In genomic region chr1:74858171-74858719, GRCm38 (mm10) we compare ENCODE assay signal across 9 mouse cellular contexts. TPM values are rescaled to one million over a fixed set of nuclear protein-coding genes. Genes with fewer than 3 reads are reported as not detected.
A peak's percentile ranks its signal among the peaks of the same experiment; 100 is the strongest.
DNase-seq lines count a peak whose midpoint lies in the region; ATAC-seq and TF ChIP-seq lines count a peak whose summit lies in the region.
"Had no signal": no experiment of that assay in that cellular context is flagged by ENCODE, and none has a peak within 500 bp of the region (broad histone marks: within the 10 kb centered on the region; RNA-seq: fewer than 3 reads in every experiment).

No protein-coding gene starts in this region.

- H3K36me3 ChIP-seq in kidney, adult 2 months (ENCODE audit: control insufficient read depth, insufficient read depth, low read length): no peaks in the 10 kb centered on the region
- no peaks in the 10 kb centered on the region for H3K36me3 ChIP-seq in limb, embryonic 10.5 days
- no peaks in the 10 kb centered on the region for H3K36me3 ChIP-seq in midbrain, embryonic 15.5 days (replicated peaks)
- no peaks in the 10 kb centered on the region for H3K36me3 ChIP-seq in stomach, postnatal 0 days (ENCODE audit: control insufficient read depth, insufficient read depth, low read length)

- peaks cover 16% of the 10 kb centered on the region for H3K27me3 ChIP-seq in kidney, adult 2 months (replicated peaks; ENCODE audit: control insufficient read depth, insufficient read depth, low read length)
- peaks cover 83% of the 10 kb centered on the region for H3K27me3 ChIP-seq in limb, embryonic 10.5 days (ENCODE audit: low read depth, poor library complexity, severe bottlenecking)
- no peaks in the 10 kb centered on the region for H3K27me3 ChIP-seq in midbrain, embryonic 15.5 days (replicated peaks)
- peaks cover 22% of the 10 kb centered on the region for H3K27me3 ChIP-seq in stomach, postnatal 0 days (ENCODE audit: control insufficient read depth, insufficient read depth, low read length)

- peak overlapping the region; percentile 92 for H3K4me2 ChIP-seq in midbrain, embryonic 15.5 days
- peak overlapping the region; percentile 40 for H3K4me2 ChIP-seq in stomach, postnatal 0 days (replicated peaks; ENCODE audit: low read depth)

- H3K4me3 ChIP-seq in kidney, adult 2 months (ENCODE audit: insufficient read depth, low read depth, low read length): no peak overlapping the region
- H3K4me3 ChIP-seq in limb, embryonic 10.5 days: peak overlapping the region; percentile 38
- H3K4me3 ChIP-seq in midbrain, embryonic 15.5 days: peak overlapping the region; percentile 73
- peak overlapping the region; percentile 19; the same call in 1 of the 2 replicates for H3K4me3 ChIP-seq in stomach, postnatal 0 days (ENCODE audit: low read depth, low read length)

- WGBS in kidney, adult 2 months: 1% methylated on average over 29 of the region's 29 CpGs
- WGBS in limb, embryonic 10.5 days: under 1% methylated on average over 29 of the region's 29 CpGs
- WGBS in midbrain, embryonic 15.5 days: under 1% methylated on average over 29 of the region's 29 CpGs
- WGBS in stomach, postnatal 0 days: under 1% methylated on average over 29 of the region's 29 CpGs

- no peak overlapping the region for H3K27ac ChIP-seq in kidney, adult 2 months (ENCODE audit: insufficient read depth, low read depth, low read length)
- no peak overlapping the region for H3K27ac ChIP-seq in limb, embryonic 10.5 days
- H3K27ac ChIP-seq in midbrain, embryonic 15.5 days: peak overlapping the region; percentile 80
- no peak overlapping the region for H3K27ac ChIP-seq in stomach, postnatal 0 days (replicated peaks)

- no peak for TF ChIP-seq EP300 in stomach, postnatal 0 days (optimal IDR thresholded peaks at IDR 0.05)

- TF ChIP-seq CTCF in kidney, adult 2 months (conservative IDR thresholded peaks at IDR 0.05; ENCODE audit: insufficient read depth, insufficient read length, low read depth, low read length): no peak
- no peak for TF ChIP-seq CTCF in stomach, postnatal 0 days (IDR thresholded peaks at IDR 0.05; ENCODE audit: low read depth)

- H3K9ac ChIP-seq in midbrain, embryonic 15.5 days: peak overlapping the region; percentile 91
- H3K9ac ChIP-seq in stomach, postnatal 0 days (ENCODE audit: low read length): no peak overlapping the region; the same call in 1 of the 2 replicates

- H3K4me1 ChIP-seq in kidney, adult 2 months (ENCODE audit: control insufficient read depth, insufficient read depth, low read length): peaks cover 4% of the 10 kb centered on the region; the same call in 1 of the 2 replicates
- peaks cover 34% of the 10 kb centered on the region for H3K4me1 ChIP-seq in limb, embryonic 10.5 days
- peaks cover 49% of the 10 kb centered on the region for H3K4me1 ChIP-seq in midbrain, embryonic 15.5 days
- 0 out of 2 replicates have a peak, but pooled peaks cover 2% of the 10 kb centered on the region for H3K4me1 ChIP-seq in stomach, postnatal 0 days (replicated peaks; ENCODE audit: control insufficient read depth, insufficient read depth)

- no peak for ATAC-seq in CD4-positive, CD25-positive, alpha-beta regulatory T cell, adult 4 months
- peak; percentile 69 for ATAC-seq in midbrain, embryonic 15.5 days (replicated peaks)
- ATAC-seq in stomach, postnatal 0 days (ENCODE audit: low FRiP score, low TSS enrichment): peak; percentile 41; the same call in 1 of the 2 replicates

- peak; percentile 23 for DNase-seq in CD4-positive, CD25-positive, alpha-beta regulatory T cell, adult 2 months (ENCODE audit: low read depth, low spot score)
- peak; percentile 86 for DNase-seq in embryo, embryonic 11 days
- DNase-seq in heart, adult 18-20 months: peak; percentile 28 to 69
- DNase-seq in kidney, adult 2 months: peak; percentile 43
- peak; percentile 79 for DNase-seq in limb, embryonic 10.5 days (ENCODE audit: low spot score)
- peak; percentile 62 for DNase-seq in stomach, postnatal 0 days (ENCODE audit: low spot score)

- no peaks in the 10 kb centered on the region for H3K9me3 ChIP-seq in limb, embryonic 10.5 days (replicated peaks)
- no peaks in the 10 kb centered on the region for H3K9me3 ChIP-seq in midbrain, embryonic 15.5 days
- no peaks in the 10 kb centered on the region for H3K9me3 ChIP-seq in stomach, postnatal 0 days (ENCODE audit: control insufficient read depth, low read length)

- no peak for TF ChIP-seq POLR2A in kidney, adult 2 months (IDR thresholded peaks at IDR 0.05; ENCODE audit: low read depth, low read length)

RNA-seq across cellular contexts. Expression of gene Cdk5r2, which starts 3.5 kb away (rescaled TPM):
- polyA plus RNA-seq in CD4-positive, CD25-positive, alpha-beta regulatory T cell, adult 4 months (2017; shearing (Covaris generic)): not detected
- not detected for total RNA-seq in heart, adult 18-20 months (2021)
- polyA plus RNA-seq in kidney, adult 2 months (2012; rRNA removed): 0.14 and 0.31 TPM in 2 replicates
- not detected in 2 replicates for polyA plus RNA-seq in limb, embryonic 10.5 days (2016; fragmentation: Nextera tagmentation; extraction: Ambion mirVana)
- polyA plus RNA-seq in midbrain, embryonic 15.5 days (2015; fragmentation: Nextera tagmentation; extraction: Ambion mirVana): 9.1 and 9.7 TPM in 2 replicates
- 0.12 and 0.19 TPM in 2 replicates for polyA plus RNA-seq in stomach, postnatal 0 days (2015; fragmentation: Nextera tagmentation; extraction: Ambion mirVana)
- total RNA-seq: liver, adult 2 months had no signal
- polyA plus RNA-seq: liver, adult 2 months had no signal

RNA-seq across cellular contexts. Expression of gene Fev, which starts 27.0 kb away (rescaled TPM):
- polyA plus RNA-seq in CD4-positive, CD25-positive, alpha-beta regulatory T cell, adult 4 months (2017; shearing (Covaris generic)): not detected
- not detected for total RNA-seq in heart, adult 18-20 months (2021)
- not detected in 2 replicates for polyA plus RNA-seq in kidney, adult 2 months (2012; rRNA removed)
- polyA plus RNA-seq in limb, embryonic 10.5 days (2016; fragmentation: Nextera tagmentation; extraction: Ambion mirVana): not detected in 2 replicates
- polyA plus RNA-seq in midbrain, embryonic 15.5 days (2015; fragmentation: Nextera tagmentation; extraction: Ambion mirVana): 1.8 TPM in 2 replicates
- polyA plus RNA-seq in stomach, postnatal 0 days (2015; fragmentation: Nextera tagmentation; extraction: Ambion mirVana): 0.22 and 0.31 TPM in 2 replicates
- total RNA-seq: liver, adult 2 months had no signal
- polyA plus RNA-seq: liver, adult 2 months had no signal

RNA-seq across cellular contexts. Expression of gene Cryba2, which starts 34.7 kb away (rescaled TPM):
- not detected for polyA plus RNA-seq in CD4-positive, CD25-positive, alpha-beta regulatory T cell, adult 4 months (2017; shearing (Covaris generic))
- total RNA-seq in heart, adult 18-20 months (2021): not detected
- not detected in 2 replicates for polyA plus RNA-seq in kidney, adult 2 months (2012; rRNA removed)
- not detected in 2 replicates for polyA plus RNA-seq in limb, embryonic 10.5 days (2016; fragmentation: Nextera tagmentation; extraction: Ambion mirVana)
- polyA plus RNA-seq in midbrain, embryonic 15.5 days (2015; fragmentation: Nextera tagmentation; extraction: Ambion mirVana): 0.38 and 0.72 TPM in 2 replicates
- polyA plus RNA-seq in stomach, postnatal 0 days (2015; fragmentation: Nextera tagmentation; extraction: Ambion mirVana): 0.50 and 0.93 TPM in 2 replicates
- total RNA-seq: liver, adult 2 months had no signal
- polyA plus RNA-seq: liver, adult 2 months had no signal

Comparison
In these comparisons a context has a peak if more than half of its experiments do, and no peak if none do; other contexts are left out.
1. DNase-seq: peak in every context shown above with its lines; median percentile 86 in embryo, embryonic 11 days; 79 in limb, embryonic 10.5 days; 62 in stomach, postnatal 0 days; 48 in heart, adult 18-20 months; 43 in kidney, adult 2 months; 23 in CD4-positive, CD25-positive, alpha-beta regulatory T cell, adult 2 months.